Mouse (Mus musculus): ENCODE measurements around the gene Zfp961. TPM values are rescaled to one million over a fixed set of nuclear protein-coding genes. Genes with fewer than 3 reads are reported as not detected.

Gene Zfp961
- polyA plus RNA-seq, 1 experiment, result 7.9 TPM

DNA sequence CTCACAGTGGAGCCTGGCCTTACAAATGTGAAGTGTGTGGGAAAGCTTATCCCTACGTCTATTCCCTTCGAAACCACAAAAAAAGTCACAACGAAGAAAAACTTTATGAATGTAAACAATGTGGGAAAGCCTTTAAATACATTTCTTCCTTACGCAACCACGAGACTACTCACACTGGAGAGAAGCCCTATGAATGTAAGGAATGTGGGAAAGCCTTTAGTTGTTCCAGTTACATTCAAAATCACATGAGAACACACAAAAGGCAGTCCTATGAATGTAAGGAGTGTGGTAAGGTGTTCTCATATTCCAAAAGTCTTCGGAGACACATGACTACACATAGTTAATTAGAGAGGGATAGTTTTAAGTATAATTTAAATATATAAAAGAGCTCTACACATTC, 17.8 kb downstream of the Zfp961 start:
- Histone ChIP-seq H3K27me3 (ENCODE audit: control insufficient read depth, insufficient read depth, low read length) (no peaks in the 10 kb centered on the region), H3K4me1 (replicated peaks; ENCODE audit: control insufficient read depth, insufficient read depth, low read length) (no peaks in the 10 kb centered on the region), H3K4me3 (ENCODE audit: control insufficient read depth, insufficient read depth, low read length) (no peak overlapping the region), H3K36me3 (ENCODE audit: control insufficient read depth, insufficient read depth, low read length) (peaks cover 26% of the 10 kb centered on the region), H3K27ac (ENCODE audit: control insufficient read depth, insufficient read depth, low read length) (no peak overlapping the region)
- TF ChIP-seq CTCF (IDR thresholded peaks at IDR 0.05; ENCODE audit: borderline replicate concordance, control insufficient read depth, extremely low read depth, insufficient read depth, low read length, poor library complexity), result no peak
- no peak for TF ChIP-seq POLR2A (IDR thresholded peaks at IDR 0.05; ENCODE audit: control insufficient read depth, extremely low read depth, insufficient read depth, low read length, poor library complexity)
- WGBS, result 98% methylated on average over 6 of the region's 6 CpGs
- no peak for DNase-seq

DNA sequence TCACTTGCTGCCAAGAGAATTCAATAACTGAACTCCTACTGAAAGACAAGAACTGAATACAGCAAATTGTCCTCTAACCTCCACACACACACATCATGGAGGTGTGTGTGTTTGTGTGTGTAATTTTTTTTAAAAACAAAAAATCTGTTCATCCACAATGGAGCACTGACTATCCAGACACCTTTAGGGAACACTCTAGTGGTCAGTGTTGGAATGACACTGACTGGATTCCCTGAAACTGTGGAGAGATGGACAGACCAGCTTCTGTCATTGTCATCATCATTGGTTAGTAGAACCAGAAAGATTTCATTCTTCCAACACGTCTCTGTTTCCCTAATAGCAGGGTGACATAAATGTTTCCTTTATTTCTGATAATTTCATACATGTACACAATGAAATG, 21.1 kb downstream of the Zfp961 start:
- Histone ChIP-seq H3K27ac (ENCODE audit: control insufficient read depth, insufficient read depth, low read length) (no peak overlapping the region), H3K4me1 (replicated peaks; ENCODE audit: control insufficient read depth, insufficient read depth, low read length) (no peaks in the 10 kb centered on the region), H3K4me3 (ENCODE audit: control insufficient read depth, insufficient read depth, low read length) (no peak overlapping the region), H3K27me3 (ENCODE audit: control insufficient read depth, insufficient read depth, low read length) (no peaks in the 10 kb centered on the region), H3K36me3 (ENCODE audit: control insufficient read depth, insufficient read depth, low read length) (peaks cover 16% of the 10 kb centered on the region)
- no peak for DNase-seq
- TF ChIP-seq POLR2A (IDR thresholded peaks at IDR 0.05; ENCODE audit: control insufficient read depth, extremely low read depth, insufficient read depth, low read length, poor library complexity), result no peak
- TF ChIP-seq CTCF (IDR thresholded peaks at IDR 0.05; ENCODE audit: borderline replicate concordance, control insufficient read depth, extremely low read depth, insufficient read depth, low read length, poor library complexity), result no peak
- 94% methylated on average over 1 of the region's 1 CpGs for WGBS

DNA sequence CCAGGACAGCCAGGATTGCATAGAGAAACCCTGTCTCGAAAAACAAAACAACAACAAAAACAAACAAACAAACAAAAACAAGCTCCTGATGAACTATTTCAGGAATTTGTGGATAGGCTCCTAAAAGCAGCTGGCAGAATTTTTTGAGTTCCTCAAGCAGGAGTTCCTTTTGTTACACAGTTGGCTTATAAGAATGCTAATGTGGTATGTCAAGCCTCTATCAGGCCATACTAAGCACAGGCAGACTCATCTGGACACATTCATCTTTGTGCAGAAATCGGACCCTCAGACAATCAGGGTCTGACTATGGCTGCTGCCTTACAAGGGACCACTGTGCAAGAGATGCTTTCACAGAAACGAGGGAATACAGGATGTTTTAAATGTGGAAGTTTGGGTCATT, 23.4 kb downstream of the Zfp961 start:
- TF ChIP-seq POLR2A (IDR thresholded peaks at IDR 0.05; ENCODE audit: control insufficient read depth, extremely low read depth, insufficient read depth, low read length, poor library complexity) (no peak), CTCF (IDR thresholded peaks at IDR 0.05; ENCODE audit: borderline replicate concordance, control insufficient read depth, extremely low read depth, insufficient read depth, low read length, poor library complexity) (no peak)
- no peak for DNase-seq
- WGBS, result 95% methylated on average over 3 of the region's 3 CpGs
- Histone ChIP-seq H3K27me3 (ENCODE audit: control insufficient read depth, insufficient read depth, low read length) (no peaks in the 10 kb centered on the region), H3K4me1 (replicated peaks; ENCODE audit: control insufficient read depth, insufficient read depth, low read length) (no peaks in the 10 kb centered on the region), H3K36me3 (ENCODE audit: control insufficient read depth, insufficient read depth, low read length) (peaks cover 4% of the 10 kb centered on the region; the same call in 1 of the 2 replicates), H3K4me3 (ENCODE audit: control insufficient read depth, insufficient read depth, low read length) (no peak overlapping the region), H3K27ac (ENCODE audit: control insufficient read depth, insufficient read depth, low read length) (no peak overlapping the region)

DNA sequence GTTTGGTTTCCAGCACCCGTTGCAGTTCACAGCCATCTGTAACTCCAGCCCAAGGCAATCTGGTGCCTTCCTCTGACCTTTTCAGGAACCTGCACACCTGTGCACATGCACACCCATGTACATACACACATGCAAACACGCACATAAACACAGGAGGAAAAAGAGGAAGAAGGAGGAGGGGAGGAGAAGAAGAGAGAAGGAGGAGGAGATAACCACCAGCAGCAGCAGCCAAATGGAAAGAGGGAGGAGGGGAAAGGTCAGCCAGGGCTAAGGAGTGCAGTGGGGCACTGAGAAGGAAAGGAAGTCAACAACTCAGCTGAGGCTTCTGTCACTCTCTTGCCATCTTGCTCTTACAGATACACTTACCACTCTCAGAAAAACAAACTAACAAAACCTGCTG, 30.2 kb downstream of the Zfp961 start:
- Histone ChIP-seq H3K4me3 (ENCODE audit: control insufficient read depth, insufficient read depth, low read length) (no peak overlapping the region), H3K27me3 (ENCODE audit: control insufficient read depth, insufficient read depth, low read length) (no peaks in the 10 kb centered on the region), H3K27ac (ENCODE audit: control insufficient read depth, insufficient read depth, low read length) (no peak overlapping the region), H3K36me3 (ENCODE audit: control insufficient read depth, insufficient read depth, low read length) (no peaks in the 10 kb centered on the region), H3K4me1 (replicated peaks; ENCODE audit: control insufficient read depth, insufficient read depth, low read length) (no peaks in the 10 kb centered on the region; the same call in 1 of the 2 replicates)
- 14% methylated on average over 2 of the region's 2 CpGs for WGBS
- TF ChIP-seq POLR2A (IDR thresholded peaks at IDR 0.05; ENCODE audit: control insufficient read depth, extremely low read depth, insufficient read depth, low read length, poor library complexity) (no peak), CTCF (IDR thresholded peaks at IDR 0.05; ENCODE audit: borderline replicate concordance, control insufficient read depth, extremely low read depth, insufficient read depth, low read length, poor library complexity) (no peak)
- DNase-seq, result no peak

DNA sequence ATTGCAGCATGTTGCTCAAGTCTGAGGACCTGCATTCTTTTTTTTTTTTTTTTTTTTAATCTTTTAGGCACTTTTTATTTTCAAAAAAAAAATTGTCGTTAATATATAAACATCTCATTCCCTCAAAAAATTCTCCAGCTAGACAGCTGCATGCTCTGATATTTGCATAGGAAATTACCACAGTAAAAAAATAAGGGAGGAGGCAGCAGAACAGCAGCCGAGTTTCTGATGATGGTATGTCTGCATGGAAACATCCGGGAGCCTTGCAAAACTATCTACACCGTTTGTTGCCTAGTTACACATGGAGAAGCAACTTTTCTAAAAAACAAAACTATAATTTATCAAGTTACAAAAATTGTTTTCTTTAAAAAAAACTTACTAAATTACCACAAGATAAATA, 30.6 kb downstream of the Zfp961 start:
- DNase-seq, result no peak
- no peak overlapping the region for H3K4me3 ChIP-seq (ENCODE audit: control insufficient read depth, insufficient read depth, low read length)
- H3K36me3 ChIP-seq (ENCODE audit: control insufficient read depth, insufficient read depth, low read length), result no peaks in the 10 kb centered on the region
- 77% methylated on average over 4 of the region's 4 CpGs for WGBS
- no peaks in the 10 kb centered on the region; the same call in 1 of the 2 replicates for H3K4me1 ChIP-seq (replicated peaks; ENCODE audit: control insufficient read depth, insufficient read depth, low read length)
- no peaks in the 10 kb centered on the region for H3K27me3 ChIP-seq (ENCODE audit: control insufficient read depth, insufficient read depth, low read length)
- TF ChIP-seq POLR2A (IDR thresholded peaks at IDR 0.05; ENCODE audit: control insufficient read depth, extremely low read depth, insufficient read depth, low read length, poor library complexity) (no peak), CTCF (IDR thresholded peaks at IDR 0.05; ENCODE audit: borderline replicate concordance, control insufficient read depth, extremely low read depth, insufficient read depth, low read length, poor library complexity) (no peak)
- H3K27ac ChIP-seq (ENCODE audit: control insufficient read depth, insufficient read depth, low read length), result no peak overlapping the region

DNA sequence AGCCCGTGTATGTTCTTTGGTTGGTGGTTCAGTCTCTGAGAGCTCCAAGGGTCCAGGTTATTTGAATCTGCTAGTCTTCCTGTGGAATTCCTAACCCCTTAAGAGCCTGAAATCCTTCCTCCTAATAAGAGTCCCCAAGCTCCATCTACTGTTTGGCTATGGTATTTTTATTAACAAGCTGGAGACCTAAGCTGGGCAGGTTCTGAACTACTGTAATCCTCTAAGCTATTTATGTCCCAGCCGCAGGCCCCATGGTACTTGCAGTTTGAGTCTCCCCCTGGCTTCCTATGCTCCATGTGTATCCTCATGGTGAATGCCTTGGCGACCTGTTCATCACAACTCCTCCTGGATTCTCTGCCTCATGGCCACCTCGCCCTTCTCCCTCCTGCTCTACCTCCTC, 33.8 kb downstream of the Zfp961 start:
- Histone ChIP-seq H3K36me3 (ENCODE audit: control insufficient read depth, insufficient read depth, low read length) (no peaks in the 10 kb centered on the region), H3K4me3 (ENCODE audit: control insufficient read depth, insufficient read depth, low read length) (no peak overlapping the region), H3K27me3 (ENCODE audit: control insufficient read depth, insufficient read depth, low read length) (no peaks in the 10 kb centered on the region), H3K4me1 (replicated peaks; ENCODE audit: control insufficient read depth, insufficient read depth, low read length) (peaks cover 5% of the 10 kb centered on the region; the same call in 1 of the 2 replicates), H3K27ac (ENCODE audit: control insufficient read depth, insufficient read depth, low read length) (no peak overlapping the region)
- 86% methylated on average over 4 of the region's 4 CpGs for WGBS
- no peak for TF ChIP-seq CTCF (IDR thresholded peaks at IDR 0.05; ENCODE audit: borderline replicate concordance, control insufficient read depth, extremely low read depth, insufficient read depth, low read length, poor library complexity)
- TF ChIP-seq POLR2A (IDR thresholded peaks at IDR 0.05; ENCODE audit: control insufficient read depth, extremely low read depth, insufficient read depth, low read length, poor library complexity), result no peak
- DNase-seq, result no peak

All from thymus, adult 2 months (tissue).